Mouse (Mus musculus): ENCODE measurements around the gene Fam50b.

Fam50b gene

GRCm38 (mm10) chr13:34734686-34735085 lies at the start of gene Fam50b:
Gene Fam50b (plus strand): TSS chr13:34734850.
- no peak for DNase-seq

GRCm38 (mm10) chr13:34685008-34685765 lies 49.5 kb upstream of the Fam50b start:
- DNase-seq, result no peak

- no peak for DNase-seq
Measured at GRCm38 (mm10) chr13:34691049-34691448, 43.6 kb upstream of the Fam50b start.

GRCm38 (mm10) chr13:34693111-34693510 lies 41.5 kb upstream of the Fam50b start:
- DNase-seq, result no peak

GRCm38 (mm10) chr13:34696734-34697332 lies 37.8 kb upstream of the Fam50b start:
- DNase-seq, result no peak

GRCm38 (mm10) chr13:34700091-34700490 lies 34.6 kb upstream of the Fam50b start:
- no peak for DNase-seq

GRCm38 (mm10) chr13:34700630-34701029 lies 34.0 kb upstream of the Fam50b start:
- DNase-seq, result no peak

GRCm38 (mm10) chr13:34703301-34703700 lies 31.3 kb upstream of the Fam50b start:
- no peak for DNase-seq

- no peak for DNase-seq
Measured at GRCm38 (mm10) chr13:34703795-34704194, 30.9 kb upstream of the Fam50b start.

GRCm38 (mm10) chr13:34704835-34705234 lies 29.8 kb upstream of the Fam50b start:
- DNase-seq, result no peak

- DNase-seq, result peak; percentile 22 to 53
Measured at GRCm38 (mm10) chr13:34708955-34709354, 25.7 kb upstream of the Fam50b start.

GRCm38 (mm10) chr13:34709566-34709965 lies 25.1 kb upstream of the Fam50b start:
- DNase-seq, result no peak

GRCm38 (mm10) chr13:34711410-34711809 lies 23.2 kb upstream of the Fam50b start:
- DNase-seq, result no peak

- no peak for DNase-seq
Measured at GRCm38 (mm10) chr13:34712881-34713280, 21.8 kb upstream of the Fam50b start.

GRCm38 (mm10) chr13:34715437-34715838 lies 19.2 kb upstream of the Fam50b start:
- peak in 1 of 2 experiments; percentile 6 for DNase-seq

GRCm38 (mm10) chr13:34724831-34725592 lies 9.6 kb upstream of the Fam50b start:
- DNase-seq, result no peak

- DNase-seq, result peak; percentile 73 to 79
Measured at GRCm38 (mm10) chr13:34725800-34726476, 8.7 kb upstream of the Fam50b start.

- DNase-seq, result no peak
Measured at GRCm38 (mm10) chr13:34726477-34726805, 8.2 kb upstream of the Fam50b start.

- DNase-seq, result no peak
Measured at GRCm38 (mm10) chr13:34727060-34727459, 7.6 kb upstream of the Fam50b start.

GRCm38 (mm10) chr13:34731551-34731950 lies 3.1 kb upstream of the Fam50b start:
- no peak for DNase-seq

GRCm38 (mm10) chr13:34733780-34734179 lies 870 bp upstream of the Fam50b start:
- no peak for DNase-seq

- DNase-seq, result no peak
Measured at GRCm38 (mm10) chr13:34737968-34738698, 3.5 kb downstream of the Fam50b start.

GRCm38 (mm10) chr13:34738699-34738973 lies 4.0 kb downstream of the Fam50b start:
- DNase-seq, result no peak
